Mouse (Mus musculus) left cerebral cortex, adult 2 months (tissue): ENCODE measurements around the gene Fhod1. TPM values are rescaled to one million over a fixed set of nuclear protein-coding genes. Genes with fewer than 3 reads are reported as not detected.
A peak's percentile ranks its signal among the peaks of the same experiment; 100 is the strongest.

ENCODE experiments used
- DNase-seq, 2 experiments: peaks; one replicate each; pipeline ENCODE4 v3.0.0; 2021 to 2022; ENCODE audit warnings: low spot score in 2 of 2, mixed read lengths in 1 of 2; ENCODE audit errors: extremely low spot score in 1 of 2
- H3K27ac ChIP-seq: fragments of 200-600 bp; 2 replicates; pipeline ENCODE4 v1.8.1; 2022
- H3K4me3 ChIP-seq: fragments of 200-600 bp; 2 replicates; pipeline ENCODE4 v1.8.1; 2022
- CTCF ChIP-seq: fragments of 200-600 bp; IDR thresholded peaks from 2 replicates; pipeline ENCODE4 v1.8.1; 2022; ENCODE audit warnings: antibody characterized with exemption, mild to moderate bottlenecking, moderate library complexity
- intact Hi-C: fragments of 180-260 bp; cut with DNase I; formaldehyde crosslinking; loops from one replicate; pipeline ENCODE4 v1.15.1; 2025
- total RNA-seq, 2 experiments: library from RNA; stranded (reverse); gene quantifications; 2 replicates each; pipeline ENCODE4 v1.2.3; 2021

The Fhod1 gene
- total RNA-seq, 2 experiments from 2014 or later: 3.5 to 3.7 TPM

- intact Hi-C loops: no loop called here
Observed at GRCm38 (mm10) chr8:105346611-105347427, 934 bp downstream of the Fhod1 start.

GRCm38 (mm10) chr8:105345061-105345975 is 2.4 kb downstream of the Fhod1 start:
- Histone ChIP-seq H3K27ac (no peak overlapping the region), H3K4me3 (no peak overlapping the region)
- no peak for DNase-seq
- intact Hi-C loops: no loop called here
- TF ChIP-seq CTCF: no peak

More at GRCm38 (mm10) chr8:105346611-105347427, 934 bp downstream of the Fhod1 start:
- peak; percentile 42 to 51 for DNase-seq
- TF ChIP-seq CTCF: no peak
- H3K27ac ChIP-seq: peak overlapping the region; percentile 67; the same call in 1 of the 2 replicates
- H3K4me3 ChIP-seq: peak overlapping the region; percentile 72

- no peak for DNase-seq
- intact Hi-C loops: no loop called here
- Histone ChIP-seq H3K27ac (no peak overlapping the region), H3K4me3 (no peak overlapping the region)
- no peak for TF ChIP-seq CTCF
Observed at GRCm38 (mm10) chr8:105343791-105344574, 3.8 kb downstream of the Fhod1 start.

GRCm38 (mm10) chr8:105342768-105343167 is 5.0 kb downstream of the Fhod1 start:
- Histone ChIP-seq H3K27ac (no peak overlapping the region), H3K4me3 (no peak overlapping the region)
- DNase-seq: no peak
- no peak for TF ChIP-seq CTCF
- intact Hi-C loops: no loop called here

GRCm38 (mm10) chr8:105341399-105341798 is 6.4 kb downstream of the Fhod1 start:
- DNase-seq: no peak
- H3K4me3 ChIP-seq: no peak overlapping the region
- intact Hi-C loops: loop anchor here (2.0 kb wide), 1 partner anchor 15 kb away; the partner anchor contains the start of genes Lrrc29 and Tmem208
- no peak overlapping the region for H3K27ac ChIP-seq
- no peak for TF ChIP-seq CTCF

- Histone ChIP-seq H3K27ac (no peak overlapping the region), H3K4me3 (no peak overlapping the region)
- no peak for TF ChIP-seq CTCF
- DNase-seq: no peak
- intact Hi-C loops: loop anchor here (2.0 kb wide), 1 partner anchor 13 kb away; the partner anchor contains the start of genes Lrrc29 and Tmem208
Observed at GRCm38 (mm10) chr8:105339886-105340635, 7.7 kb downstream of the Fhod1 start.

GRCm38 (mm10) chr8:105338992-105339391 is 8.8 kb downstream of the Fhod1 start:
- Histone ChIP-seq H3K4me3 (no peak overlapping the region), H3K27ac (no peak overlapping the region)
- no peak for DNase-seq
- TF ChIP-seq CTCF: no peak
- intact Hi-C loops: no loop called here

GRCm38 (mm10) chr8:105336373-105337130 is 11.2 kb downstream of the Fhod1 start:
- H3K4me3 ChIP-seq: no peak overlapping the region
- DNase-seq: no peak
- intact Hi-C loops: no loop called here

GRCm38 (mm10) chr8:105332523-105332922 is 15.2 kb downstream of the Fhod1 start:
- Histone ChIP-seq H3K4me3 (no peak overlapping the region), H3K27ac (no peak overlapping the region)
- intact Hi-C loops: no loop called here
- no peak for DNase-seq
- no peak for TF ChIP-seq CTCF

More at GRCm38 (mm10) chr8:105336373-105337130, 11.2 kb downstream of the Fhod1 start:
- TF ChIP-seq CTCF: no peak
- H3K27ac ChIP-seq: no peak overlapping the region

- no peak overlapping the region for H3K27ac ChIP-seq
- no peak overlapping the region for H3K4me3 ChIP-seq
- TF ChIP-seq CTCF: no peak
- intact Hi-C loops: no loop called here
- no peak for DNase-seq
Observed at GRCm38 (mm10) chr8:105331931-105332330, 15.8 kb downstream of the Fhod1 start.
